Mouse (Mus musculus): ENCODE measurements around the gene Reep3. TPM values are rescaled to one million over a fixed set of nuclear protein-coding genes. Genes with fewer than 3 reads are reported as not detected.
A peak's percentile ranks its signal among the peaks of the same experiment; 100 is the strongest.

The Reep3 gene
- polyA plus RNA-seq, 1 experiment from 2014 or later, result 7.5 TPM

- Histone ChIP-seq H3K36me3 (no peaks in the 10 kb centered on the region), H3K9ac (no peak overlapping the region), H3K27me3 (no peaks in the 10 kb centered on the region), H3K27ac (no peak overlapping the region; the same call in 1 of the 2 replicates), H3K9me3 (replicated peaks) (no peaks in the 10 kb centered on the region), H3K4me3 (replicated peaks) (no peak overlapping the region), H3K4me1 (replicated peaks) (peaks cover 45% of the 10 kb centered on the region), H3K4me2 (no peak overlapping the region)
- ATAC-seq (ENCODE audit: low read depth), result no peak
- DNase-seq, result no peak
- 74% methylated on average over 18 of the region's 18 CpGs for WGBS (ENCODE audit: insufficient replicate concordance)
Observed at GRCm38 (mm10) chr10:67047712-67048645, 48.8 kb downstream of the Reep3 start.

DNA sequence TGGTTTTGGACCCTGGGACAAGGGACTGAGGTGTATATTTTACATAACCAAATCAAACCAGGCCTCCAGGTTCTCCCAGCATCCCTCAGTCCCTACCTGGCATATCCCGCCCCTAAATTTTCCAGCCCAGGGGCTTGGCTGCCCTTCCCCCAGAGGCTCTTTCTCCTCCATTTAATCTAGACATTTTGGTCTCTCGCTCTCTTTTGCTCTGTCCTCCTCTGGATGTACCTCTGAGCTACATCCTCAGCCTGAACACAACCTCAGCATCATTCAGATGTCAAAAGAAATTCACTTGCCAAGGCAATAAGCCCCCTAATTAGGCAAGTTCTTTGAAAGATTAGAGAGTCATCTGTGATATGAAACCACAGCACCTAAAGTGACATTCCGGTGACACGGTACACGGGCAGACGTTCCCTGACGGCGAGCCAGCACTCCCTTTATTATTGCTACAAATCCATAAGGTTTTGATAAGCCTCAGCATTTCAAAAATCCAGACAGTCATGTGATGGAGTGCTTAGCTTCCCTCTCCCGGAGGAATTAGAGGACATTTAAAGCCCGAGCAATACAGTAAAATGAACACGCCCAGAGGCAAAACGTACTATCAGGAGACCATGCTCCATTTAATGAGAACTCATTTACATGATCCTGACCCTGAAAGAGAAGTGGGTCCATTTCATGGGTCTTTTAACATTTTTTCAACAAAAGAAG lies 51.4 kb downstream of the Reep3 start:
- Histone ChIP-seq H3K27ac (no peak overlapping the region), H3K4me3 (replicated peaks) (no peak overlapping the region), H3K9me3 (replicated peaks) (no peaks in the 10 kb centered on the region), H3K9ac (no peak overlapping the region), H3K27me3 (no peaks in the 10 kb centered on the region), H3K4me1 (replicated peaks) (peaks cover 36% of the 10 kb centered on the region), H3K4me2 (no peak overlapping the region), H3K36me3 (no peaks in the 10 kb centered on the region)
- DNase-seq, result no peak
- ATAC-seq (ENCODE audit: low read depth), result no peak
- WGBS (ENCODE audit: insufficient replicate concordance), result 75% methylated on average over 12 of the region's 12 CpGs

DNA sequence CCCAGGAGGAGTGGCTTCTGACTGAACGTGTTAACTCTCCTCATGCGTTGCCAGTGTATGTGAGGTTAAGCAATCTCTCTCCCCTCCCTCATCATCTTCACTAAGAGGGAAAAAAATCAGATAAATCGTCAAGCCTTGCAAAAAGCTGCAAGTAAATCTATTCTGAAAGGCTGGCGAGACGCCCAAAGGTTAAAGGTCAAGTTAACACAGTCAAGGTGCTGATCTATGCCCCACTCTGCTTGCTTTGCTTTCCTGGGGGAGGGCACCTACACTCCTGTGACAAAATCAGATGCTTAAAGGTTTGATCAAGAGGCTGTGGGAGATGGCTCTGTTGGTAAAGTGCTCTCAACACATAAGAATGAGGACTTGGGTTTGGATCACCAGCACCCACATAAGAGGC lies 52.4 kb downstream of the Reep3 start:
- H3K27ac ChIP-seq, result 0 out of 2 replicates have a peak overlapping the region, but pooled peaks have one; percentile 5
- H3K4me1 ChIP-seq (replicated peaks), result peaks cover 36% of the 10 kb centered on the region
- WGBS (ENCODE audit: insufficient replicate concordance), result 57% methylated on average over 5 of the region's 5 CpGs
- H3K27me3 ChIP-seq, result no peaks in the 10 kb centered on the region
- ATAC-seq (ENCODE audit: low read depth) (no peak; the same call in 1 of the 2 replicates), DNase-seq (no peak)
- H3K36me3 ChIP-seq, result no peaks in the 10 kb centered on the region
- no peak overlapping the region for H3K4me3 ChIP-seq (replicated peaks)
- H3K9ac ChIP-seq, result no peak overlapping the region
- no peaks in the 10 kb centered on the region for H3K9me3 ChIP-seq (replicated peaks)
- H3K4me2 ChIP-seq, result no peak overlapping the region

GRCm38 (mm10) chr10:67043236-67043635 lies 53.5 kb downstream of the Reep3 start:
- Histone ChIP-seq H3K9ac (no peak overlapping the region), H3K27me3 (no peaks in the 10 kb centered on the region), H3K4me3 (replicated peaks) (no peak overlapping the region), H3K4me1 (replicated peaks) (peaks cover 34% of the 10 kb centered on the region), H3K9me3 (replicated peaks) (no peaks in the 10 kb centered on the region), H3K4me2 (no peak overlapping the region), H3K36me3 (no peaks in the 10 kb centered on the region), H3K27ac (no peak overlapping the region)
- 57% methylated on average over 7 of the region's 7 CpGs for WGBS (ENCODE audit: insufficient replicate concordance)
- no peak for DNase-seq
- ATAC-seq (ENCODE audit: low read depth), result no peak

- Histone ChIP-seq H3K4me1 (replicated peaks) (peaks cover 24% of the 10 kb centered on the region; the same call in 1 of the 2 replicates), H3K27ac (no peak overlapping the region), H3K9ac (no peak overlapping the region), H3K36me3 (no peaks in the 10 kb centered on the region), H3K27me3 (no peaks in the 10 kb centered on the region), H3K9me3 (replicated peaks) (no peaks in the 10 kb centered on the region), H3K4me3 (replicated peaks) (no peak overlapping the region), H3K4me2 (no peak overlapping the region)
- no peak for DNase-seq
- WGBS (ENCODE audit: insufficient replicate concordance), result 82% methylated on average over 3 of the region's 3 CpGs
- no peak for ATAC-seq (ENCODE audit: low read depth)
Observed at GRCm38 (mm10) chr10:67040410-67040809, 56.3 kb downstream of the Reep3 start.

DNA sequence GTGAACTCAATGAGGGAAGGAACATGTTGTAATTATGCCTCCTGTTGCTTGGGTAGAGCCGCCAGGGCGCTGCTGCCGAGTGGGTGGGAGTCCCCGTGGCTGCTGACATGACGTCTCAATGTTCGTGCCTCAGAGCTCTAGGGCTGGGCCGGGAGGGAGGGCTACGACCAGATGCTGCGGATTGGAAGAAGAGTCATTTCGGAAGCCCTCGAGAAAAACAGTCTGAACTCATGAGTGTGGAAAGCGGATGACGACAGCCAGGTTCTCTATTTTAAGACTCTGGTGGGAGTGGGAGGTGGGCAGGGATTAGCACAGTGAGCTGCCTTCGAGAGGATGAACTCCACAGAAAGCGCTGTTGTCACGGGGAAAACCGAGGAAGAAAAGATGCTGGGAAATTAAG lies 57.7 kb downstream of the Reep3 start:
- ATAC-seq (ENCODE audit: low read depth), result no peak
- H3K4me1 ChIP-seq (replicated peaks), result peaks cover 21% of the 10 kb centered on the region; the same call in 1 of the 2 replicates
- DNase-seq, result no peak
- no peaks in the 10 kb centered on the region for H3K36me3 ChIP-seq
- WGBS (ENCODE audit: insufficient replicate concordance), result 80% methylated on average over 17 of the region's 17 CpGs
- H3K27ac ChIP-seq, result no peak overlapping the region
- H3K4me2 ChIP-seq, result no peak overlapping the region
- no peaks in the 10 kb centered on the region for H3K9me3 ChIP-seq (replicated peaks)
- no peaks in the 10 kb centered on the region for H3K27me3 ChIP-seq
- H3K9ac ChIP-seq, result no peak overlapping the region
- no peak overlapping the region for H3K4me3 ChIP-seq (replicated peaks)

DNA sequence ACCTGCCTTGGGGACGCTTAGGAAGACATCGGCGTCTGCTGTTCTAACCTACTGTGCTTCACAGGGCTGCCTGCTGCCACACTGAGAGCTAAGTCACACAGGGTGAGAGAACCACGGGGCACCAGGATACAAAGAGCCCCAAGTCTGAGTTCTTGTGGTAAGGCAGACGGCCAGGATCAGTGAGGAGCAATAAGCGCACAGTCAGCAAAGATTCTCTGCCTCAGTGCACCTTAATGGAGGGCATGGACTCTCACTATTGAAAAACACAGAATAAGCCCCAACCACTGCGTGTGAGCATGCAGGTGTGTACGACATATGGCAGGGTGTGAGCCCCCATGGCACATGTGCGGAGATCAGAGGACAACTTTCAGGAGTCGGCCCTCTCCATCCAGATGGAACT lies 60.2 kb downstream of the Reep3 start:
- Histone ChIP-seq H3K36me3 (no peaks in the 10 kb centered on the region), H3K4me2 (no peak overlapping the region), H3K4me3 (replicated peaks) (no peak overlapping the region), H3K27me3 (no peaks in the 10 kb centered on the region), H3K4me1 (replicated peaks) (no peaks in the 10 kb centered on the region), H3K27ac (no peak overlapping the region), H3K9me3 (replicated peaks) (no peaks in the 10 kb centered on the region), H3K9ac (no peak overlapping the region)
- DNase-seq (no peak), ATAC-seq (ENCODE audit: low read depth) (no peak)
- WGBS (ENCODE audit: insufficient replicate concordance), result 75% methylated on average over 10 of the region's 10 CpGs

DNA sequence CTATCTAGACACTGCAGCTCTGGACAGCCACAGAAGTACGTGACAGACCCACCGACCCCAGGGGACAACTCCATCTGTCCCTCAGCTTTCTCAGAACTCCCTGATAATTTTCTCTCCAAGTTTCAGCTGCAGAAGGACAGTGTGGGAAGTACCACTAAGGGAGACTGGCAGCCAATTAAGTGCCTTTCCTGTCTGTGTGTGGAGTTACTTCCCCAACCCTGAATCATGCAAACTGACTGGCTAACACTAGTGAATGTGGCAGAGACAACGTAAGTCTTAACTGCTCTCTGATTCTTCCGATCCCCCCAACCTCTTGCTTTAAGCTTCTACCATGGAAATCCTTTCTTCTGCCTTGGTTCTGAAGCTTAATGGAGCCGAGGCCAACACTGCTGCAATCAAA lies 60.6 kb downstream of the Reep3 start:
- Histone ChIP-seq H3K9ac (no peak overlapping the region), H3K27ac (no peak overlapping the region), H3K9me3 (replicated peaks) (no peaks in the 10 kb centered on the region), H3K4me1 (replicated peaks) (no peaks in the 10 kb centered on the region), H3K4me3 (replicated peaks) (no peak overlapping the region), H3K4me2 (no peak overlapping the region), H3K36me3 (no peaks in the 10 kb centered on the region), H3K27me3 (no peaks in the 10 kb centered on the region)
- WGBS (ENCODE audit: insufficient replicate concordance), result 47% methylated on average over 5 of the region's 5 CpGs
- ATAC-seq (ENCODE audit: low read depth) (no peak), DNase-seq (no peak)

GRCm38 (mm10) chr10:67031186-67031585 lies 65.6 kb downstream of the Reep3 start:
- no peak for DNase-seq
- Histone ChIP-seq H3K4me2 (no peak overlapping the region), H3K27ac (no peak overlapping the region), H3K9me3 (replicated peaks) (no peaks in the 10 kb centered on the region), H3K9ac (no peak overlapping the region), H3K27me3 (no peaks in the 10 kb centered on the region), H3K4me1 (replicated peaks) (peaks cover 7% of the 10 kb centered on the region), H3K36me3 (no peaks in the 10 kb centered on the region), H3K4me3 (replicated peaks) (no peak overlapping the region)
- no peak for ATAC-seq (ENCODE audit: low read depth)
- WGBS (ENCODE audit: insufficient replicate concordance), result 52% methylated on average over 7 of the region's 7 CpGs

- Histone ChIP-seq H3K9me3 (replicated peaks) (no peaks in the 10 kb centered on the region), H3K36me3 (no peaks in the 10 kb centered on the region)
- ATAC-seq (ENCODE audit: low read depth), result no peak
Observed at GRCm38 (mm10) chr10:67029297-67029696, 67.4 kb downstream of the Reep3 start.

DNA sequence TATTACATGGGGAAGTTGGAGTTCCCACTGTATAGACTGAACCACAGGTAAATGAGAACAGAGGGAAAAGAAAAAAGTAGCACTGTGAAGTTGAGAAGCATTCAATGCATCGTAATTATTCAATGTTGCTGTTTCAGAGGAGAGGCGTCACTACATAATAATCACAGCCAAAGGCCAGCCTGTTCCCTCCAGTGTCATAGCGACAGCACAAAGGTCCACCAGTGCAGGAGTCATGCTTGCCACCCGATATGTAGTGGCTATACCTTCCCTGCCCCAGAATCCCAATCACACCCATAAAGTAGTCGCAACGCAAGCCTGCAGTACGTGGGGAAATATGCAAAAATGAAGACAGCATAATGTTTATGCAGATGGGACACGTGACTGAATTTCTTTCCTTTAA lies 70.4 kb downstream of the Reep3 start:
- Histone ChIP-seq H3K27me3 (no peaks in the 10 kb centered on the region), H3K4me2 (peak overlapping the region; percentile 5; the same call in 1 of the 2 replicates), H3K4me1 (replicated peaks) (peaks cover 20% of the 10 kb centered on the region), H3K9me3 (replicated peaks) (no peaks in the 10 kb centered on the region), H3K27ac (peak overlapping the region; percentile 70), H3K36me3 (no peaks in the 10 kb centered on the region), H3K9ac (no peak overlapping the region), H3K4me3 (replicated peaks) (no peak overlapping the region)
- ATAC-seq (ENCODE audit: low read depth) (no peak), DNase-seq (no peak)
- 79% methylated on average over 8 of the region's 8 CpGs for WGBS (ENCODE audit: insufficient replicate concordance)

More at GRCm38 (mm10) chr10:67029297-67029696, 67.4 kb downstream of the Reep3 start:
- H3K4me3 ChIP-seq (replicated peaks), result no peak overlapping the region
- no peak overlapping the region for H3K9ac ChIP-seq
- no peak for DNase-seq
- 81% methylated on average over 12 of the region's 12 CpGs for WGBS (ENCODE audit: insufficient replicate concordance)
- H3K27me3 ChIP-seq, result no peaks in the 10 kb centered on the region
- peaks cover 20% of the 10 kb centered on the region for H3K4me1 ChIP-seq (replicated peaks)
- no peak overlapping the region for H3K27ac ChIP-seq
- no peak overlapping the region for H3K4me2 ChIP-seq

Measured in liver, embryonic 13.5 days (tissue).